Comparison of ENCODE assay signal across 9 mouse cellular contexts in genomic region chr2:38645936-38646335, GRCm38 (mm10). TPM values are rescaled to one million over a fixed set of nuclear protein-coding genes. Genes with fewer than 3 reads are reported as not detected.
DNase-seq lines count a peak whose midpoint lies in the region; ATAC-seq and TF ChIP-seq lines count a peak whose summit lies in the region.
"Had no signal": no experiment of that assay in that cellular context is flagged by ENCODE, and none has a peak within 500 bp of the region (broad histone marks: within the 10 kb centered on the region; RNA-seq: fewer than 3 reads in every experiment).

No protein-coding gene starts in this region.

- H3K4me1 ChIP-seq in embryonic facial prominence, embryonic 12.5 days, result peaks cover 3% of the 10 kb centered on the region
- peaks cover 14% of the 10 kb centered on the region for H3K4me1 ChIP-seq in heart, embryonic 10.5 days
- H3K4me1 ChIP-seq in liver, adult 2 months (ENCODE audit: control insufficient read depth, insufficient read depth, low read length), result peaks cover 3% of the 10 kb centered on the region

- DNase-seq in ES-CJ7 (ENCODE audit: low read depth, low spot score), result peak; percentile 82
- peak; percentile 89 for DNase-seq in adrenal gland, postnatal 14 days
- peak; percentile 81 for DNase-seq in heart, embryonic 10.5 days (ENCODE audit: low spot score)
- peak; percentile 88 for DNase-seq in kidney, postnatal 10 days
- DNase-seq in liver, adult 2 months (ENCODE audit: extremely low read depth, low read depth, low spot score), result peak; percentile 60
- peak; percentile 56 to 63 for DNase-seq in thymus, postnatal 36 days

- H3K36me3 ChIP-seq in embryonic facial prominence, embryonic 12.5 days, result peaks cover 9% of the 10 kb centered on the region
- peaks cover 11% of the 10 kb centered on the region for H3K36me3 ChIP-seq in heart, embryonic 10.5 days
- peaks cover 9% of the 10 kb centered on the region; the same call in 1 of the 2 replicates for H3K36me3 ChIP-seq in liver, adult 2 months (ENCODE audit: control insufficient read depth, insufficient read depth, low read length)

- WGBS in embryonic facial prominence, embryonic 12.5 days, result 4% methylated on average over 3 of the region's 3 CpGs
- WGBS in heart, embryonic 10.5 days, result 0% methylated on average over 3 of the region's 3 CpGs
- WGBS in liver, adult 2 months, result 3% methylated on average over 3 of the region's 3 CpGs

- H3K27ac ChIP-seq in embryonic facial prominence, embryonic 12.5 days, result no peak overlapping the region
- no peak overlapping the region for H3K27ac ChIP-seq in heart, embryonic 10.5 days
- no peak overlapping the region for H3K27ac ChIP-seq in liver, adult 2 months (replicated peaks; ENCODE audit: insufficient read depth, low read depth, low read length)
- H3K27ac ChIP-seq: heart, embryonic 15.5 days had no signal

- H3K4me3 ChIP-seq in embryonic facial prominence, embryonic 12.5 days, result no peak overlapping the region
- no peak overlapping the region for H3K4me3 ChIP-seq in heart, embryonic 10.5 days
- H3K4me3 ChIP-seq in liver, adult 2 months (ENCODE audit: insufficient read depth, low read depth, low read length), result no peak overlapping the region
- H3K4me3 ChIP-seq: heart, embryonic 15.5 days had no signal

- H3K9ac ChIP-seq in embryonic facial prominence, embryonic 12.5 days, result no peak overlapping the region
- no peak overlapping the region for H3K9ac ChIP-seq in liver, adult 2 months (ENCODE audit: low read depth, low read length)
- H3K9ac ChIP-seq: heart, embryonic 15.5 days had no signal

- H3K79me2 ChIP-seq in liver, adult 2 months (ENCODE audit: control insufficient read depth, insufficient read depth, low read length), result peaks cover 5% of the 10 kb centered on the region; the same call in 1 of the 2 replicates

- TF ChIP-seq POLR2A in liver, adult 2 months (IDR thresholded peaks at IDR 0.05; ENCODE audit: extremely low read depth, insufficient read depth, low read length), result no peak

- H3K27me3 ChIP-seq in embryonic facial prominence, embryonic 12.5 days, result 0 out of 2 replicates have a peak, but pooled peaks cover 3% of the 10 kb centered on the region
- no peaks in the 10 kb centered on the region for H3K27me3 ChIP-seq in heart, embryonic 10.5 days (ENCODE audit: insufficient read depth, poor library complexity, severe bottlenecking)
- H3K27me3 ChIP-seq in liver, adult 2 months (ENCODE audit: control insufficient read depth, insufficient read depth, low read length), result no peaks in the 10 kb centered on the region
- H3K27me3 ChIP-seq: heart, embryonic 15.5 days had no signal

- peak; percentile 82 for TF ChIP-seq CTCF in liver, adult 2 months (IDR thresholded peaks at IDR 0.05; ENCODE audit: low read depth, low read length)

- no peak overlapping the region for H3K4me2 ChIP-seq in embryonic facial prominence, embryonic 12.5 days (replicated peaks)
- H3K4me2 ChIP-seq: heart, embryonic 15.5 days had no signal

- H3K9me3 ChIP-seq in embryonic facial prominence, embryonic 12.5 days, result no peaks in the 10 kb centered on the region
- no peaks in the 10 kb centered on the region for H3K9me3 ChIP-seq in heart, embryonic 10.5 days
- H3K9me3 ChIP-seq: heart, embryonic 15.5 days had no signal

- ATAC-seq in embryonic facial prominence, embryonic 12.5 days (ENCODE audit: insufficient number of reproducible peaks, insufficient read depth, low FRiP score, low TSS enrichment), result 0 out of 2 replicates have a peak, but pooled peaks have one; percentile 50
- peak; percentile 32; the same call in 1 of the 2 replicates for ATAC-seq in neutrophil, adult 5-6 weeks (ENCODE audit: extremely low read depth, insufficient number of reproducible peaks, low FRiP score, poor library complexity, severe bottlenecking)

RNA-seq across cellular contexts. Expression of gene Psmb7, which starts 2.0 kb away (rescaled TPM):
- total RNA-seq in adrenal gland, postnatal 14 days (2021), result 261 and 270 TPM in 2 replicates
- polyA plus RNA-seq in embryonic facial prominence, embryonic 12.5 days (2016; fragmentation: Nextera tagmentation; extraction: Ambion mirVana), result 265 and 267 TPM in 2 replicates
- polyA plus RNA-seq in heart, embryonic 10.5 days (2016; fragmentation: Nextera tagmentation; extraction: Ambion mirVana), result 262 and 309 TPM in 2 replicates
- 195 and 219 TPM in 2 replicates for total RNA-seq in liver, adult 2 months (2014; rRNA removed)
- 99.4 and 123 TPM in 2 replicates for polyA plus RNA-seq in liver, adult 2 months (2012; rRNA removed)
- total RNA-seq in neutrophil, adult 5-6 weeks (2017), result 71.1 and 85.7 TPM in 2 replicates
